Mouse (Mus musculus) intestine, embryonic 16.5 days (tissue): ENCODE measurements at regions not wholly inside any gene's neighbourhood (a gene's known extent, or its start where the extent isn't known, plus 50 kb on each side); places are given as distances from the start of the nearest gene placed in this dataset.

ENCODE experiments used
- ATAC-seq: fragments of 200-750 bp; cut with Nextera tagmentation; 2 replicates; pipeline ENCODE4 v1.8.0; 2017; ENCODE audit warnings: moderate TSS enrichment, moderate library complexity
- H3K27ac ChIP-seq: fragments of 300-500 bp; sonication (generic); 2 replicates; pipeline ENCODE4 v1.5.1; 2014; ENCODE audit warnings: mild to moderate bottlenecking, low read length
- H3K27me3 ChIP-seq: fragments of 300-500 bp; sonication (generic); replicated peaks from 2 replicates; pipeline ENCODE4 v1.6.1; 2014; ENCODE audit warnings: low read length, control low read depth, mixed read lengths; ENCODE audit not compliant: control insufficient read depth, insufficient read depth
- H3K36me3 ChIP-seq: fragments of 300-500 bp; sonication (generic); 2 replicates; pipeline ENCODE4 v1.6.1; 2014; ENCODE audit warnings: low read length, control low read depth; ENCODE audit not compliant: control insufficient read depth, insufficient read depth
- H3K4me1 ChIP-seq: fragments of 300-500 bp; sonication (generic); 2 replicates; pipeline ENCODE4 v1.6.1; 2014; ENCODE audit warnings: low read length, control low read depth, mixed read lengths; ENCODE audit not compliant: control insufficient read depth, insufficient read depth
- H3K4me2 ChIP-seq: fragments of 300-500 bp; sonication (generic); 2 replicates; pipeline ENCODE4 v1.6.1; 2014; ENCODE audit warnings: low read depth, low read length, control low read depth
- H3K4me3 ChIP-seq: fragments of 300-500 bp; sonication (generic); 2 replicates; pipeline ENCODE4 v1.5.1; 2014; ENCODE audit warnings: mild to moderate bottlenecking, low read length
- H3K9ac ChIP-seq: fragments of 300-500 bp; sonication (generic); 2 replicates; pipeline ENCODE4 v1.6.1; 2014; ENCODE audit warnings: low read depth, low read length
- H3K9me3 ChIP-seq: fragments of 300-500 bp; sonication (generic); 2 replicates; pipeline ENCODE4 v1.6.1; 2016; ENCODE audit warnings: low read length, control low read depth; ENCODE audit not compliant: control insufficient read depth
- WGBS: fragments of 180-500 bp; shearing (Covaris S2); extraction: QIAGEN DNeasy Blood & Tissue Kit; methylation state at CpG from one replicate; pipeline ENCODE4 v1.1.7; 2014; 5-methylcytosine and 5-hydroxymethylcytosine counted together

- no peak overlapping the region for H3K4me3 ChIP-seq
- H3K27me3 ChIP-seq: no peaks in the 10 kb centered on the region
- no peak overlapping the region for H3K9ac ChIP-seq
- 0 out of 2 replicates have a peak, but pooled peaks have one; percentile 9 for ATAC-seq
- 20% methylated on average over 9 of the region's 9 CpGs for WGBS
- no peaks in the 10 kb centered on the region for H3K4me1 ChIP-seq
- H3K9me3 ChIP-seq: no peaks in the 10 kb centered on the region
- no peak overlapping the region for H3K4me2 ChIP-seq
- H3K27ac ChIP-seq: no peak overlapping the region
- no peaks in the 10 kb centered on the region for H3K36me3 ChIP-seq
Measured at GRCm38 (mm10) chr1:118772261-118772660, 144.5 kb downstream of the Tfcp2l1 start.

- Histone ChIP-seq H3K4me2 (no peak overlapping the region), H3K4me3 (no peak overlapping the region), H3K4me1 (no peaks in the 10 kb centered on the region), H3K27ac (no peak overlapping the region), H3K9ac (no peak overlapping the region), H3K27me3 (no peaks in the 10 kb centered on the region), H3K36me3 (no peaks in the 10 kb centered on the region), H3K9me3 (no peaks in the 10 kb centered on the region)
- ATAC-seq: peak; percentile 23; the same call in 1 of the 2 replicates
- WGBS: 38% methylated on average over 10 of the region's 10 CpGs
Measured at GRCm38 (mm10) chr1:118776594-118777441, 149.1 kb downstream of the Tfcp2l1 start.
